Mouse (Mus musculus): ENCODE measurements around the gene Tulp4. TPM values are rescaled to one million over a fixed set of nuclear protein-coding genes. Genes with fewer than 3 reads are reported as not detected.
A peak's percentile ranks its signal among the peaks of the same experiment; 100 is the strongest.

Gene Tulp4
- 100 to 1,000 TPM in 1 of 2 experiments, 10 to 100 TPM in 1; 99.4 to 101 TPM for total RNA-seq (2021)
- long read RNA-seq, experiment 1, partial matches to known transcripts = 5 of 13 reads
- long read RNA-seq, experiment 1, other reads (novel, unspliced or antisense) = 7 of 13 reads
- long read RNA-seq, experiment 2, partial matches to known transcripts = 5 of 26 reads
- long read RNA-seq, experiment 2, other reads (novel, unspliced or antisense) = 18 of 26 reads

DNA sequence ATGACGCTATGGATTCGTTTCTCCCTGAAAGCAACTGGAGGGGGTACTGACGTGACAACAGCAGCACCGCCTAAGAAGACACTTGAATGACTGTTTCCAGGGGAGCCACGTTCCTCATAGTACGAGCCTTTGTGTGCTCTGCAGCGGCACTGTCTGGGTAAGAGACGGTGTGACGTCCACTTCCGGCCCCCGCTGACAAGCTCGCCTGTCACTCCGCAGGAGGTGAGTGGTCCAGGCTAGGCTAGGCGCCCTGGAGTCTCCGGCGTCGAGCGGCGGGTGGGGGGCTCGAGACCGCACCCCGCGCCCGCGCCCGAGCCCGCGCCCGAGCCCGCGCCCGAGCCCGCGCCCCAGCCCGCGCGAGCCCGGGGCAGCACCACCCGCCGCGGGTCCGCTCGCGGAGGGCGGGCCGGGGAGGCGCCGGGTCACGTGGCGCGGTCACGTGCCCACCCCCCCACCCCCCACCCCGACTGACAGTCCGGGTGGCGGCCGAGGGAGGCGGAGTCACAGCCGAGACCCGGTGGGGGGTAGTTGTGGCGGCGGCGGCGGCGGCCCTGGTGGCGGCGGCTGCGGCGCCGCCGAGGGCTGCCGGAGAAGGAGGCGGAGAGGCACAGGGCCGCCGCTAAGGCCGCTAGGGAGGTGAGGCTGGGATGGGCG is at the start of gene Tulp4:
Tulp4 (plus strand) TSS at position 77 of the 654 bp plus-strand sequence.
- peak; percentile 50 to 72 for DNase-seq (ENCODE audit: low spot score in 2 of 2)

DNA sequence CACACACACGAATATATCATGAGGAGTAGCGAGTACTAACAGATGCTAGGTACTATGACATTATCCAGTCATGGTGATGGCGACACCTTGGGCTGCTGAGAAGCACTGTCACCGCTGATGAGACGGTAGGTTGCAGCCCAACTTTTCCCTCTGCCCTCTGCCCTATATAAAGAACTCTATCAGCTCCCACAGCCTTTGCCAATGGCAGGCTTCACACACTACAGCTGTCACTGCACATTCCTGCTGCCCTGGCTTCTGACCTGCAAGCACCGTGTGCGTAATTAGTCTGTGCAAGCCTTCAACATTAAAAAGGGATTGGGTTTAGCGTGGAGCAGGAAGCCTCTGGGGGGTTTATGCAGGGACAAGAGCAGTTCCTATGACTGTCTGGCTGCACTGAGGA is 43.4 kb upstream of the Tulp4 start:
- no peak for DNase-seq (ENCODE audit: low spot score in 2 of 2)

- DNase-seq (ENCODE audit: low spot score in 2 of 2) = no peak
Measured at GRCm38 (mm10) chr17:6063532-6063931, 42.7 kb upstream of the Tulp4 start.

DNA sequence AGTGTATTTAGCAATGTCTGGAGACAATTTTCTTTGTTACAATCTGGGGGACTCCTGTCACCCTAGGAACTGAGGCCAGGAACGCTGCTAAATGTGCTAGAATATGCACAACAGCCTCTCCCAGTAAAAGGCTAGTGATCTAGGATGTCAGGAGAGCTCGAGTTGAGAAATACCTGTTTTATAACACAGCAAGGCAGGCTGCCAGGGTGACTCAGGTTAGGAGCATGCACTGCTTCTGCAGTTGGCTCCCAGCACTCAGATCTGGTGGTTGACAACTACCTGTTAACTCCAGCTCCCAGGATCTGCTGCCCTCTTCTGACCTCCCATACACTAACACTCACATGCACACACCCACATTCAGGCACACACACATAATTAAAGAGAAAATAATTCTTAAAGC is 40.2 kb upstream of the Tulp4 start:
- DNase-seq (ENCODE audit: low spot score in 2 of 2) = no peak

DNA sequence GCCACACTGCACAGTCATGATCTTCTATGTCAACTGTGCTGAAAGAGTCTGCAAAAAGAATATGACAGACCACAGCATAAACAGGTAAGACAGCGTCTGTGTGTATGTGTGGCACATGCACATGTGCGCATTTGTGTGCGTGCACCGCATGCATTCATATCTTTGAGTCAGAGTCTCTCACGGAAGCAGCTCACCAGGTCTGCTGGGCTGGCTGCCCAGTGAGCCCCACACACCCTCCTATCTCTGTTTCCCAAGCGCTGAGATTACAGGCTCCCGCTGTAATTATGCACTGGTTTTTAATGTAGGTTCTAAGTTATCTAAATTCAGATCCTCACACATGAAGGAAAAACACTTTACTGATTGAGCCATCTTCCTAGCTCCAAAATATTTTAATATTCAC is 38.6 kb upstream of the Tulp4 start:
- DNase-seq (ENCODE audit: low spot score in 2 of 2) = no peak

GRCm38 (mm10) chr17:6069866-6070265 is 36.4 kb upstream of the Tulp4 start:
- DNase-seq (ENCODE audit: low spot score in 2 of 2) = no peak

DNA sequence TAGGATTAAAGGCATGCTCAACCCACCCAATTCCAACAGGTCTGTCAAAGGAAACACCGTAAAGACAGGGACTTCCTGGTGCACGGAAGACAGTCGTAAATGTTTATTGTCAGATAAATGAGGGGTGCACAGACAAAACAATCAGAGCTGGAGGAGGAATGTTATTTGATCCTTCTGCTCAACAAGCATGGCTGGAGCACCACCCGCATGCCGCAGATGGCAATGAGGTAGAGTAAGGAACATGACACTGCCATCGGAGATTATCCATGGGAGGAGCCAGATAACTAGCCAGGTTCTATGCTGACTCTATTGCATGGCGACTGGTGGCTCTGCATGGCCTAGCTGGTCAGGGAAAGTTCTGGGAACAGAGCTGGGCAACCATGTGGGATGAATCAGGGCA is 32.8 kb upstream of the Tulp4 start:
- DNase-seq (ENCODE audit: low spot score in 2 of 2) = no peak

DNA sequence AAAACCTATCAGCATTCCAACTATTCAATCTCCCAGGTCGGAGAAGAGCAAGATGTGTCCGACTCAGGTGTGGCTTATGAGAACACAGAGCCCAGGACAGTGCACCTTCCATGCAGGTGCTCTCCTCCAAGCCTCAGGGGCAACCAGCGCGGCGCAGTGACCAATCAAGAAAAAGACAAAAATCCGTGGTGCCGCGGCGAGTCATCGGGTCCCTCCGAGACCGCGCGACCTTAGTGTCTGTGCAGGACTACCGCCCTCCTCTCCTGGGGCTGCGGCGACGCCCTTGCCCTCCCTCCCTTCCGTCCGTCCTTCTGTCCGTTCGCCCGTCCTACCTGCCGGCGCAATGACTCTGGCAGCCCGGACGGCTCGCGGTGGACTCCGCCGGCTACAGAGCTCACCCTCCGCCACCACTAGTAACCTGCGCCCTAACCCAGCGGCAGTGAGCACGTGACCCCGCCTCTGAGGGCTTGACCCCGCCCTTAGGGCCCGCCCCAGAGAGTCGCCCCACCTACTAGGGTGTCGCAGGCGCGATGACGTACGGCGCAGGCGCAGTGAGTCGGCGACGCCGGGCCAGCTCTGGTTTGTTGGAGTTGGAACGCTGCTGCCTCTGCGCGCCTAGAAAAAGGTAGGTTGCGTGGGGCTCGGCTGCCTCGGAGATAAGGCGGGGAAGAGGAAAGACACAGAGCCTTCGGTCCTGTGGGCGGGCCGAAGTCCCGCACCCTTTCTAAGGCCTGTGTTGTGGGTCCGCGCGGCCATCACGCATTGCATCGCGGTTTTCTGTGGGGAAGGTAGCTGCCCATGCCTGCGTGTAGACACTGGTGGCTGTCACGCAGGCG is 26.7 kb upstream of the Tulp4 start, which contains the start of the genes Serac1 and Gtf2h5:
Serac1 (minus strand) TSS at position 455 of the 836 bp plus-strand sequence.
Gtf2h5 (plus strand) TSS at position 500 of the 836 bp plus-strand sequence.
- DNase-seq (ENCODE audit: low spot score in 2 of 2) = peak; percentile 95 to 97

GRCm38 (mm10) chr17:6083323-6083890 is 22.8 kb upstream of the Tulp4 start:
- no peak for DNase-seq (ENCODE audit: low spot score in 2 of 2)

DNA sequence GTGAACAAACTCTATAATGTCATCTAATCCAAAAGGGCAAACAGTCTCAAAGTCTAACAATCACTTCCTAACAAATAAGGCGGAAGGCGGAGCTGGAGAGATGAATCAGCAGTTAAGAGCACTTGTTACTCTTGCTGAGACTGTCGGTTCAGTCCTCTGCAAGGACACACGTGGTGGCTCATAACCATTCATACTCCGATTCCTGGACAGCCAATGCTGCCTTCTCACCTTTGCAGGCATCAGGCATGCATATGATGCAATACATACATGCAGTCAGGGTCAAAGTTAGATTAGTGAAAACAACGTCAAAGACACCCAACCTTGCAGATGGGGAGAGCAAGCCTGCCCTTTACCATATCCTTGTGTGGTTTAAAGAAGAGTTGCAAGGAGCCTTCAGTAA is 14.6 kb upstream of the Tulp4 start:
- DNase-seq (ENCODE audit: low spot score in 2 of 2) = no peak

- DNase-seq (ENCODE audit: low spot score in 2 of 2) = no peak
Measured at GRCm38 (mm10) chr17:6095579-6095978, 10.7 kb upstream of the Tulp4 start.

DNA sequence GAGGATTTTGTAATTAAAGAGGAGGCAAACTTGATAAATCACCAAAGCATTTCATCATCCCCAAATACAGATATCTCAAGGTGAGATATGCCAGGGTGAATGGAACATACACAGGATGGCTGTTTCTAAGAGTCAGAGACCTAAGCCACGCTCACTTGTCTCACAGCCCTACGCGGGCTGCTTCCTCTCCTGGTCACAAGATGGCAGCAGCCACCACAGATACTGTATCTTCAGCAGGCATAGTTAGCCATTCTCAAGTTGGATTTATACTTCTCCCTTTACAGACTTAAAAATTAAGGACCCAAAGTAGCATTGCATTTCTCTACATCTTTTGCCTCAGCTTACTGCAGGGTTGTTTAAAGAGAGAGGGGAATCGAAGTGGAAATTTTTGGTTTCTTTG is 8.4 kb upstream of the Tulp4 start:
- DNase-seq (ENCODE audit: low spot score in 2 of 2) = peak in 1 of 2 experiments; percentile 29

DNA sequence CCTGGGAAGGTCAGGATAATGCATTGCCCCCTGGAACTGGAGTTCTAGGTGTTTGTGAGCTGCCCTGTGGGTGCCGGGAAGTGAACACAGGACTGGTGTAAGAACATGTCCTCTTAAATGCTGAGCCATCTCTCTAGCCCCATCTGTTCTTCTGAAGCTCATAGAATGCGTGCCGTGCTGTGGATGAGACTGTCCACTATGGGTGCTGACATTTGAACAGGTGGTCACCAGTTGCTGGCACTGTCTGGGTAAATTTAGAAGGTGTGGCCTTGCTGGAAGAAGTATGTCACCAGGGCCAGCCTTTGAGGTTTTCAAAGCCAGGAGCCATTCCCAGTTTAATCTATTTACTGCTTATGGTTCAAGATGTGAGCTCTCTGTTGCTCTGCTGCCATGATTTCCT is 4.0 kb upstream of the Tulp4 start:
- DNase-seq (ENCODE audit: low spot score in 2 of 2) = no peak

- no peak for DNase-seq (ENCODE audit: low spot score in 2 of 2)
Measured at GRCm38 (mm10) chr17:6103566-6103965, 2.7 kb upstream of the Tulp4 start.

DNA sequence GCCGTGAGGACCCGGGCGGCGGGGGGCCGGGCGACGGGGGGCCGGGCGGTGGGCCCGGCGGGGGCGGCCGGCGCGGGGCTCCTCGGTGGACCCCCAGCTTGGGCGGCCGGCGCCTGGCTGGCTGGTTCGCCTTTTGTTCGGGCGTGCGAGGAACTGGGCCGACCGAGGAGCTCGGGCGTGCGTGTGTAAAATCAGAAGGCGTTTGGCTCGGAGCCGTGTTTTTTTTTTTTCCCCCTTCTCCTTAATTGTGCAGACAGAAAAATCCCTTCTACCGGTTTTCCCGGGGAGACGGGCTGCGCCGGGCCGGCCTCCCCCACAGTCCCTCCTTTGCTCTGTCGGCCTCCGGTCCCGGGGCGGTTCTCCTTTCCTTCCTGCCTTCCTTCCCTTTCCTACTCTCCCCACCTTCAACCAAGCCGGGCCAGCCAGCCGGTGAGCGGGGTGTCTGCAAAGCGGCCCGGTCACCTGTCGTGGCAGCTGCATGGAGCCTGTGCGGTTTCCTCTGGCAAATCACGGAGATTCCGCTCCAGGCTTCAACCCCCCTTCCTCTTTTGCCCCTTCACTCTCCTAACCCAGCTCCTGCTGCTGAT is 871 bp downstream of the Tulp4 start:
- DNase-seq (ENCODE audit: low spot score in 2 of 2) = peak; percentile 11 to 32

DNA sequence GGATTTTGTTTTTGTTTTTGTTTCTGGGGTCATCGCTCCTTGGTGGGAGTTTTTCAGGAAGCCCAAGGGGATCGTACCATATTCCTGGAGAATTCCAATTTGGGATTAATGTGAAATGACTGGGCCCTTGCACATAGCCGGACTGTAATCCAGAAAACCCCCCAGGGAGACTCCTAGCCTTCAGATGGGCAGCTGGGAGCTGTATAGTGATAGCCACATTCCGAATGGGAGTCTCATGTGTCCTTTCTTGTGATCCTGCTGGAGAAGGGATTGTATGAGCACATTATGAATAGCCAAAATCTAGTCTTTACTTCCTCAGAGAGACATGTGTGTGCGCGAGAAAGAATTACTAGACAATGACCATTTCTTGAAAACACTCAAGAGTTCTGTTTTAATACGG is 1.9 kb downstream of the Tulp4 start:
- no peak for DNase-seq (ENCODE audit: low spot score in 2 of 2)

- DNase-seq (ENCODE audit: low spot score in 2 of 2) = no peak
Measured at GRCm38 (mm10) chr17:6110956-6111355, 4.7 kb downstream of the Tulp4 start.

DNA sequence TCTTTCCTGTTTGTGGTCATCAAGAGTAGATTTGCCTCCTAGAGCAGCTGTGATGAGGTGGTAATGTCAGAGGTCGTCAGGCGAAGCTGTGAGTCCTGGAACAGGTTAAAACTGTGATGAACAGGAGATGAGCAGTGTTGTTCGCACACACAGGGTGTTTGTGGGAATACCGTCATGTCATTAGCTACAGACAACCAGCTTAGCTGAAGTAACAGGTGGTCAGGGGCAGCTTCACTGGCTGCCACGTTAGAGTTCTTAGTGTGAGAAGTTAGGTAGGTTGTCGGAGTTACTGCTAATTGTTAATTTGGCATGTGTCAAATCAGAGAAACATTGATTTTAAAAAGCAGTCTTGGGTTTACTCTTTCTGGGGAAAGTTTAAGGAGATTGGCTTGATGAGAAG is 7.4 kb downstream of the Tulp4 start:
- no peak for DNase-seq (ENCODE audit: low spot score in 2 of 2)

DNA sequence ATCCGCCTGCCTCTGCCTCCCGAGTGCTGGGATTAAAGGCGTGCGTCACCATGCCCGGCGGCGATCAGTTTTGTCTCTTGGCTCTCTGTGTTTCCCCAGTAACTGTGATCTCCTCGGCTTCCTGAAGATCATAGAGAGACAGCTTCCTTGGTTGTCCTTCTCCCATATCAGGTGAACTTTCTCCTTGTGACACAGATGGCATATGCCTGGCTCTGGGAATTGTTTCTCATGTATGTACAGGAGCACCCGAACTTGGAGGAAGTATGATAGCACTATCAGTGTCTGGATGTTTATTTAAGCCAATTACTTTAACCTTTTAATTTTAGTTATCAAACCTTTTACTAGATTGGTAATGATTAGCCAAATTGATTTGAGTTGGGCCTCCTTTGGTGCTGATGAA is 8.8 kb downstream of the Tulp4 start:
- DNase-seq (ENCODE audit: low spot score in 2 of 2) = no peak

DNA sequence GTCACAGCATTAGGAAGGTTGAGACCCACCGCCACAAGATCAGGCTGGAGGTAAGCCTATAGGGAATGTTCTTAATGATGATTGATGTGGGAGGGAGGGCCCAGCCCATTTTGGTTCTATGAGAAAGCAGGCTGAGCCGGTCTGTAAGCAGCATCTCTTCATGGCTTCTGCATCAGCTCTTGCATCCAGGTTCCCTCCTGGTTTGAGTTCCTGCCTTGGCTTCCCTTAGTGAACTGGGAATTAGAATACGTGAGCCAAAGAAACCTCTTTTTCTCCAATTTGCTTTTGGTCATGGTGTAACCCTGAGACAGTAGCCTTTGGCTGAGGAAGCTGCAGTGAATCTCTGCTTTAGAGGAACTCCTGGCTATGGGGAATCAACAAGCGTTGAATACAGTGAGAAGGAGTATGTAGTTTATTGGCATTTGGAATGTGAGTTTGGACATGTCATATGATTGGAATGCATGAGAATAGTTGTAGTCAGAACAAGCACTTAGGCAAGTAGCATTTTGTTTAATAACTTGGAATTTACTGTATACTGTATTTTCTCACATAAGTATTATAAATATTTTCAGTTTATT is 11.0 kb downstream of the Tulp4 start:
- no peak for DNase-seq (ENCODE audit: low spot score in 2 of 2)

GRCm38 (mm10) chr17:6117917-6118316 is 11.7 kb downstream of the Tulp4 start:
- no peak for DNase-seq (ENCODE audit: low spot score in 2 of 2)

All from adrenal gland, postnatal 4 days (tissue).